Mouse (Mus musculus) midbrain, embryonic 10.5 days (tissue): Measurements from ENCODE around the gene Inpp4b. TPM values are rescaled to one million over a fixed set of nuclear protein-coding genes. Genes with fewer than 3 reads are reported as not detected.

Source experiments
- DNase-seq: peaks from one replicate; pipeline ENCODE4 v3.0.0-alpha.2; 2017; ENCODE audit warnings: low spot score
- H3K27ac ChIP-seq: fragments of 300-500 bp; sonication (generic); replicated peaks from 2 replicates; pipeline ENCODE4 v1.5.1; 2016; ENCODE audit warnings: mild to moderate bottlenecking
- H3K27me3 ChIP-seq: fragments of 300-500 bp; sonication (generic); 2 replicates; pipeline ENCODE4 v1.6.1; 2016; ENCODE audit warnings: low read depth, mild to moderate bottlenecking; ENCODE audit not compliant: poor library complexity, severe bottlenecking
- H3K36me3 ChIP-seq: fragments of 300-500 bp; sonication (generic); 2 replicates; pipeline ENCODE4 v1.6.1; 2016; ENCODE audit warnings: mild to moderate bottlenecking, moderate library complexity
- H3K4me1 ChIP-seq: fragments of 300-500 bp; sonication (generic); 2 replicates; pipeline ENCODE4 v1.6.1; 2016
- H3K4me3 ChIP-seq: fragments of 300-500 bp; sonication (generic); 2 replicates; pipeline ENCODE4 v1.5.1; 2016; ENCODE audit warnings: mild to moderate bottlenecking, moderate library complexity
- H3K9me3 ChIP-seq: fragments of 300-500 bp; sonication (generic); replicated peaks from 2 replicates; pipeline ENCODE4 v1.6.1; 2016; ENCODE audit warnings: mild to moderate bottlenecking
- WGBS: fragments of 180-500 bp; shearing (Covaris S2); methylation state at CpG from one replicate; pipeline ENCODE4 v1.1.7; 2016; 5-methylcytosine and 5-hydroxymethylcytosine counted together
- polyA plus RNA-seq: library from polyadenylated mRNA; unstranded; fragments of >200 nt; fragmentation: Nextera tagmentation; extraction: Ambion mirVana; gene quantifications from 2 replicates; pipeline ENCODE4 v1.2.1, GENCODE M21; 2016

The Inpp4b gene
- polyA plus RNA-seq, 1 experiment from 2014 or later = 4.1 TPM

DNA sequence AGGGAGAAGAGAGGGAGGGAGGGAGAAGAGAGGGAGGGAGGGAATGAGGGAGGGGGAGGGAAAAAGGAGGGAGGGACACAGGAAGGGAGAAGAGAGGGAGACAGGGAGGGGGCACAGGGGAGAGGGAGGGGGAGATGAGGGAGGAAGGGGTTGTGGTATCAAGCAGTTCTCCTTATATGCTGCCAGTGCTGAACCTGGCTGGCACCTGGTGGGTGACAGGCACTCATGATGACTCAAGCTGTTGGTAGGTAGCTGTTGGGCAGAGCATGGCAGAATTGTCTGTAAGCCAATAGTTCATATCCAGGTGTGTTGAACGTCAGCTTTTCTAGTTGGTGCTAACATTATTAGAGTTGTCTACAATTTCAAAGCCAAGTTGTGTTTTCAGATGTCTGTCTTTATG, 512.7 kb downstream of the Inpp4b start:
- WGBS = 91% methylated on average over 1 of the region's 1 CpGs
- no peak for DNase-seq

GRCm38 (mm10) chr8:81856120-81856519, 513.8 kb downstream of the Inpp4b start:
- H3K27me3 ChIP-seq = no peaks in the 10 kb centered on the region
- no peaks in the 10 kb centered on the region for H3K36me3 ChIP-seq
- no peaks in the 10 kb centered on the region for H3K9me3 ChIP-seq
- WGBS = 88% methylated on average over 4 of the region's 4 CpGs
- no peak overlapping the region for H3K4me3 ChIP-seq
- DNase-seq = no peak
- no peaks in the 10 kb centered on the region for H3K4me1 ChIP-seq
- no peak overlapping the region for H3K27ac ChIP-seq

More for the DNA sequence above, 512.7 kb downstream of the Inpp4b start:
- no peak overlapping the region for H3K4me3 ChIP-seq
- no peaks in the 10 kb centered on the region for H3K4me1 ChIP-seq
- no peak overlapping the region for H3K27ac ChIP-seq
- H3K36me3 ChIP-seq = no peaks in the 10 kb centered on the region
- no peaks in the 10 kb centered on the region for H3K9me3 ChIP-seq
- H3K27me3 ChIP-seq = no peaks in the 10 kb centered on the region

DNA sequence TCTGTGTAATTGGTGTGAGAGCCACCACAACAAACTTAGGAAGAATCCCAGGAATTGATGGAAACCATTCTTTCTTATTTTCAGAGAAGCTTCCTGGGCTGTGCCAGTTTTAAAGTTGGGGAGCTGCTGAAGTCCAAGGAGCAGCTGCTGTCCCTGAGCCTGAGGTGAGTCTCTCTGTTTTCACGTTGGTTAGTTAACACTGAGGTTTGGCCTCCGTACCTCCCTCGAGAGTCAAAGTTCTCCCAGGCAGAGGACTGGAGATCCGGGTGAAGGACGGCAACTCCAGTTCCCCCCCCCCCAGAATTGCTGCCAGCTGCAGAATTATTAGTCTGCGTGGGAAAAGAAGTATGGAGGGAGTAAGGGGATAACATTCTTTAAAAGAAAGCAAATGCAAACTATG, 514.3 kb downstream of the Inpp4b start:
- no peaks in the 10 kb centered on the region for H3K36me3 ChIP-seq
- no peak overlapping the region for H3K4me3 ChIP-seq
- H3K9me3 ChIP-seq = no peaks in the 10 kb centered on the region
- no peaks in the 10 kb centered on the region for H3K27me3 ChIP-seq
- H3K27ac ChIP-seq = no peak overlapping the region
- 89% methylated on average over 6 of the region's 6 CpGs for WGBS
- DNase-seq = no peak
- no peaks in the 10 kb centered on the region for H3K4me1 ChIP-seq

DNA sequence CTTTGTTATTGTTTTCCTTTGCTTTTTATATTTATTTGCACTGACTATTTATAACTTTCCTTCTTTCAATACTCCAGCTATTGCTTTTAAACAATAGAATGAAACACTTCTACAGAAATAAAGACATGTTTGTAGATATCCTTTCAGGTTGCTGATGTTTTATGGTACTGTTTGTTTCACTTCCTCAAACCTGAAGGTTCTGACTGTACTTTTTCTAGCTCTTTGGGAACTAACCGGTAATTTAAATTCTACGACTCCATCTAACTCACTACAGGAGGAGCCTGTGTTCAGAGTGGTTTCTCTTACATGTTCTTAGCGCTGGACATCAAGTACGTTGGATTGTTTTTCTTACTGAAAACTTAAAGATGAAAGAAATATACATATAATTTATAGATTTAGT, 516.0 kb downstream of the Inpp4b start:
- H3K27me3 ChIP-seq = no peaks in the 10 kb centered on the region
- no peak overlapping the region for H3K27ac ChIP-seq
- no peaks in the 10 kb centered on the region for H3K9me3 ChIP-seq
- DNase-seq = no peak
- H3K4me1 ChIP-seq = no peaks in the 10 kb centered on the region
- WGBS = 92% methylated on average over 4 of the region's 4 CpGs
- no peak overlapping the region for H3K4me3 ChIP-seq
- no peaks in the 10 kb centered on the region for H3K36me3 ChIP-seq

- DNase-seq = no peak
- Histone ChIP-seq H3K9me3 (no peaks in the 10 kb centered on the region), H3K27ac (no peak overlapping the region), H3K4me3 (no peak overlapping the region), H3K27me3 (no peaks in the 10 kb centered on the region), H3K4me1 (no peaks in the 10 kb centered on the region), H3K36me3 (no peaks in the 10 kb centered on the region)
- WGBS = 46% methylated on average over 1 of the region's 1 CpGs
Observed at GRCm38 (mm10) chr8:81859805-81860204, 517.4 kb downstream of the Inpp4b start.

GRCm38 (mm10) chr8:81861311-81861710, 519.0 kb downstream of the Inpp4b start:
- WGBS = 92% methylated on average over 8 of the region's 8 CpGs
- H3K27ac ChIP-seq = no peak overlapping the region
- no peak overlapping the region for H3K4me3 ChIP-seq
- H3K27me3 ChIP-seq = no peaks in the 10 kb centered on the region
- no peaks in the 10 kb centered on the region for H3K9me3 ChIP-seq
- H3K4me1 ChIP-seq = no peaks in the 10 kb centered on the region
- no peak for DNase-seq
- H3K36me3 ChIP-seq = no peaks in the 10 kb centered on the region

DNA sequence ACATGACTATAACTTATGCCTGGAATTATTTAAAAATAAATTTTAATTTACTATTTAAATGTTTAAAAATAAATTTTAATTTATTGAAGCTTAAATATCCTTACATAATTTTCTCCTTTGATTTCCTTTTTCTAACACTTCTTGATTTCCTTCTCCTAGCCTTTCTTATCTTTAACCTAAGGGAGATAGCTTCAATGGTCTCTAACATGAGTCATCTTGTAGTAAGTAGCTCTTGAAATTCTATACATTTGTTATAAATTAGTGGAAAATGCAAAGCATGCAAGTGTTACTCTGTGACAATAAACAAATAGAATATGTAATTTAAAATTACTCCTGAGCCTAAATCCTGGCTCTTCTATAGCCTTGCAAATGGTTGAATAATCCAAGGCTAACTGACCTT, 520.4 kb downstream of the Inpp4b start:
- no peak for DNase-seq
- no peaks in the 10 kb centered on the region for H3K36me3 ChIP-seq
- no peaks in the 10 kb centered on the region for H3K9me3 ChIP-seq
- H3K4me1 ChIP-seq = no peaks in the 10 kb centered on the region
- H3K4me3 ChIP-seq = no peak overlapping the region
- H3K27me3 ChIP-seq = no peaks in the 10 kb centered on the region
- H3K27ac ChIP-seq = no peak overlapping the region

- no peak overlapping the region for H3K4me3 ChIP-seq
- H3K4me1 ChIP-seq = no peaks in the 10 kb centered on the region
- DNase-seq = no peak
- no peaks in the 10 kb centered on the region for H3K9me3 ChIP-seq
- WGBS = 92% methylated on average over 2 of the region's 2 CpGs
- no peaks in the 10 kb centered on the region for H3K36me3 ChIP-seq
- H3K27me3 ChIP-seq = no peaks in the 10 kb centered on the region
- H3K27ac ChIP-seq = no peak overlapping the region
Observed at GRCm38 (mm10) chr8:81864318-81864717, 522.0 kb downstream of the Inpp4b start.

DNA sequence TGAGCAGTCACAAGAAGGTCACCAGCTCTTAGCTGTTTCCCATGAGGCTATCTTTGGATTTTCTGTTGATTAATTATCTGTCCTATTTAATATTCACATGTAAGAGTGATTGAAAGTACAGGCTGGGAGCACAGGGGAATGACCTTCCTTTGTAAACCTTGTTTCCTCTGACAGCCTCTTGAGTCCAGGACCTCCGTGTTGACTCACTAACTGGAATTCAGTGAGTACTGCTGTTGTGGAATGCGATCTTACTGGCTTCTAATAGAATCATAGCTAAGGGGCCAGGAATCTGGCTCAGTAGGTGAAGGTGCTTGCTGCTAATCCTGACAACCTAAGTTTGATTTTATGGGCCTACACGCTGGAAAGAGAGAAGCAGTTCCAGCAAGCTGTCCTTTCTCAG, 523.3 kb downstream of the Inpp4b start:
- DNase-seq = no peak
- Histone ChIP-seq H3K4me1 (no peaks in the 10 kb centered on the region), H3K9me3 (no peaks in the 10 kb centered on the region), H3K4me3 (no peak overlapping the region), H3K27ac (no peak overlapping the region), H3K36me3 (no peaks in the 10 kb centered on the region), H3K27me3 (no peaks in the 10 kb centered on the region)
- WGBS = 84% methylated on average over 3 of the region's 3 CpGs

GRCm38 (mm10) chr8:81867020-81867419, 524.7 kb downstream of the Inpp4b start:
- Histone ChIP-seq H3K4me3 (no peak overlapping the region), H3K27me3 (no peaks in the 10 kb centered on the region), H3K4me1 (no peaks in the 10 kb centered on the region), H3K27ac (no peak overlapping the region), H3K36me3 (no peaks in the 10 kb centered on the region), H3K9me3 (no peaks in the 10 kb centered on the region)
- WGBS = 80% methylated on average over 3 of the region's 3 CpGs
- no peak for DNase-seq

GRCm38 (mm10) chr8:81870466-81870865, 528.1 kb downstream of the Inpp4b start:
- Histone ChIP-seq H3K9me3 (no peaks in the 10 kb centered on the region), H3K36me3 (no peaks in the 10 kb centered on the region), H3K4me3 (no peak overlapping the region), H3K27ac (no peak overlapping the region), H3K27me3 (no peaks in the 10 kb centered on the region), H3K4me1 (no peaks in the 10 kb centered on the region)
- DNase-seq = no peak
- WGBS = 88% methylated on average over 2 of the region's 2 CpGs

DNA sequence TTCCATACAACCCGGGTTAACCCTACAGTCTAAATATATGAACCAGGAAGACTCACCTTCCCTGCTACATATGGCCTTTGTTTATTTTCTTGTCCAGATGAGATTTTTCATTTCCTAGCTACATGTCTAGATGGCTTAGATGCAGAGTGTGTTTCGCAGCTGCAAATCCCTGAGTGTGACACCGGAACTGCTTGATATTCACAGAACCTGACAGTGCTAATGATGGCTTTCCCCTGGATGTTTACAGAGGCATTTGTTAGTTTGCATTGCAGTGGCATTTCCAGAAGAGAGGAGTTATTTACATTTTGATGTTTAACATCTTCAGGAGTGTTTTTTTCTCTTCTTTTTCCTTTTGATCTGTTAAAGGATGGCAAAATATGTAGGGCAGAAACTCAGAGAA, 537.7 kb downstream of the Inpp4b start:
- Histone ChIP-seq H3K9me3 (no peaks in the 10 kb centered on the region), H3K4me3 (no peak overlapping the region), H3K4me1 (peaks cover 6% of the 10 kb centered on the region; the same call in 1 of the 2 replicates), H3K27me3 (no peaks in the 10 kb centered on the region), H3K36me3 (no peaks in the 10 kb centered on the region), H3K27ac (no peak overlapping the region)
- WGBS = 79% methylated on average over 3 of the region's 3 CpGs
- DNase-seq = no peak

DNA sequence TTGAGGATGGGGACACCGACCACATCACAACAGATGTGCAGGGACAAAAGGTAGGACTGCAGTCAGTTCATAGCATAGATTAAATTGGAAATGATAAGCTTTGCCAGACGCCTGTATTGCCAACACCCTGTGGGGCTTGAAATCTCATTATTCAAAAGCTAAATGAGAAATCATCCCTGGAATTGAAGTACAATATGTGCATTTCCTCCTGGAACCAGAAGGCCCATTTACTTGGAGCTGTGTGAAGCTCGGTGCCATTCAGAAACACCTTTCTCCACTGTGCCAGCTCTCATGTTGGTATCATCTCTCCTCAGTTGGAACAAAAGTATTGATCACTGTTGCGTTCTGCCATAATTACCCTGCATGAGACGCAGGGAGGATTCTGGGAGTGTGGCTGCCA, 541.8 kb downstream of the Inpp4b start:
- H3K36me3 ChIP-seq = no peaks in the 10 kb centered on the region
- no peak overlapping the region for H3K27ac ChIP-seq
- DNase-seq = no peak
- WGBS = 85% methylated on average over 5 of the region's 5 CpGs
- peaks cover 6% of the 10 kb centered on the region; the same call in 1 of the 2 replicates for H3K4me1 ChIP-seq
- H3K9me3 ChIP-seq = no peaks in the 10 kb centered on the region
- H3K27me3 ChIP-seq = no peaks in the 10 kb centered on the region
- H3K4me3 ChIP-seq = no peak overlapping the region

- DNase-seq = no peak
- no peaks in the 10 kb centered on the region for H3K36me3 ChIP-seq
- H3K4me1 ChIP-seq = no peaks in the 10 kb centered on the region
- H3K4me3 ChIP-seq = no peak overlapping the region
- H3K27me3 ChIP-seq = no peaks in the 10 kb centered on the region
- H3K9me3 ChIP-seq = no peaks in the 10 kb centered on the region; the same call in 1 of the 2 replicates
- H3K27ac ChIP-seq = no peak overlapping the region
Observed at GRCm38 (mm10) chr8:81888843-81889242, 546.5 kb downstream of the Inpp4b start.
